Mouse (Mus musculus) mouse embryonic stem cell (cell line): ENCODE results near the gene Vwa1.
"Not testable (repeated sequence)": the region's sequence is repeated elsewhere in the genome, so short reads cannot be mapped to it uniquely, and the experiment has no call there.

Experiments used
- in situ Hi-C, 2 experiments: fragments of 300-500 bp; cut with MboI; formaldehyde crosslinking; loops; 1 replicate in 1 of 2; 3 replicates in 1 of 2; pipeline ENCODE4 v1.14.3; 2019 to 2020; ENCODE audit warnings: low sequenced_read_pairs in 2 of 2, low pct_unique_long_range_greater_than_20kb in 1 of 2, mixed read lengths in 1 of 2; ENCODE audit not compliant: unreplicated experiment in 1 of 2

Gene Vwa1

DNA sequence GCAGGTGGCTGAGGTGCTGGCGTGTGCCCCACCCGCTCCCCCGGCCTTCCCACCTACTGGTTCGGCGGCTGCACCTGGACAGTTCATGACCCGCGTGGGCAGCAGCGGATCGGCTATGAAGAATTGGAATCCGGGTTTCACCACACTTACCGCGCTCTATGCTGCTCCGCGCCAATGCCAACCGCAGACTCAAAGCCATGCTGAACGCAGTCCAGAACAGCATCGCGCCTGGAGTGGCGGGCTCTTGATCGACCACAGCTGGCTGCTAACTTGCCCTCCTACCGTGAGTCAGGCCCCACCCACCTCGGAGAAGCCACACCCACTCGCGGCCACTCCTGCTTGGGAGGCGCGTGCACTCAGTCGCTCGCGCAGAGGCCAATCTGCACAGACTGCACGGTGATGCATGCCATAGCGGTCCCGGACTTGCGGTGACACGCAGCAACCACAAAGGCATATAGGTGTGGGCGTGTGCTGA, at the start of gene Vwa1:
TSS of gene Vwa1 (minus strand) at position 419 of the 475 bp plus-strand sequence.
- in situ Hi-C loops: no loop called here

DNA sequence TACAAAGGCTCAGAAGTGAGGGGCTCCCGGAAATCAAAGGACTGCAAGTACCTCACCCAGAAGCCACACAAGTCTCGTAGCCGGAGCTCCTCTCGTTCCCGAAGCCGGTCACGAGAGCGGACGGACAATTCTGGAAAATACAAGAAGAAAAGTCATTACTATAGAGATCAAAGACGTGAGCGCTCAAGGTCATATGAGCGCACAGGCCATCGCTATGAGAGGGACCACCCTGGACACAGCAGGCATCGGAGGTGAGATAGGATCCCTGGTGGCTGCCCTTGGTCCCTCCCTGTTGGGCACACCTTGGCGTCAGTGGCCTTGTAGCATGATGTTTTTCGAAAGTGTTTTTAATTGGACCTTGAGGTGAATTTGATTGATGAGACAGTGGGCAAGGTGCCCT, 48.9 kb upstream of the Vwa1 start:
- in situ Hi-C loops: no loop called here

DNA sequence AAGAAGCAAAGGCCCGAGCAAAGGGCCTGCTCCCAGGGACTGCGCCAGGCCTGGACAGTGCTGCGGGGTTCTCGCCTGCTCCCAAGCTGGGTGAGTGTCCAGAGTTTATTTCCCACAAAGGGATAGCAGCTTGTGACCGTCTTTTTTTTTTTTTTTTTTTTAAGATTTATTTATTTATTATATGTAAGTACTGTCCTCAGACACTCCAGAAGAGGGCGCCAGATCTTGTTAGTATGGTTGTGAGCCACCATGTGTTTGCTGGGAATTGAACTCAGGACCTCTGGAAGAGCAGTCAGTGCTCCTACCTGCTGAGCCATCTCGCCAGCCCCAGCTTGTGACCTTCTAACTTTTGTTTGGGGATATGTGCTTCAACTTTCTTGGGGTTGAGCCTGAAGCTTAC, 46.5 kb upstream of the Vwa1 start:
- in situ Hi-C loops: no loop called here

DNA sequence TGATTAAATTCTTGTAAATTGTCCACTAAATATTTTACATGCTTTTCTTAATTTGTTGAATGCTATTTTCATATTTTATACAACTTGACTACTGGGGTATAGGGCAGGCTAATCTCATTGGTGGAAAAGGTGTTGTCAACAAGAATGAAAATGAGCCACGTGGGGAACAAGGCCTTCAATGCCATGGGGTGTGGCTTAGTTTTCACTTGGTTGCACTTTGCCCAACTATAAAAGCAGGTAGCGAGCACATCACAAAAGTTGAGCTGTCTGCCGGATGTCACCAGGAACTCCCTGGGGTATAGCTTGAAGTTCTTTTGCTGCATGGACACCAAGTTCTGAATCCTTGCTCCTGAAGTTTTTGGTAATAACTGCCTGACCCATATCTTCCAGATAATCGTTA, 43.0 kb upstream of the Vwa1 start:
- in situ Hi-C loops: no loop called here

DNA sequence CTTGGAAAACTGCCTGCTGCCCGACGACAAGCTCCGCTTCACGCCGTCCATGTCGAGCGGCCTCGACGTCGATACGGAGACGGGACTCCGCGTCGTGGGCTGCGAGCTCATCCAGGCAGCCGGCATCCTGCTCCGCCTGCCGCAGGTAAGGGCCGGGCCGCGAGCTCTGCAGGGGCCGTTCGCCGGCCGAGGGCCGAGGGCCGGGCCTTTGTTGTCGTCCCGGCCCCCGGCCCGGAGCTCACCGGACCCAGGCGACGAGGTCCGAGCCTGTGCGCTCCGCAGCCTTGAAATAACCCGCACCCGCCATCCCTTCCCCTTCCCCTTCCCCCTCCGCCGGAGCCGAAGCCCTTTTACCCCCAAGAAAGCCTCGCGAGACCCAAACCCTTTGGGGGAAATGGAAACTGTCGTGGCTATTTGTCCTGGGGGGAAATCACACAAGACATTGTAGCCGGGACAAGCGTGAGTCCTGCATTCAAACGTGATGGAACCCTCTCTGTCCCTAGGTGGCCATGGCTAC, 38.2 kb upstream of the Vwa1 start:
- in situ Hi-C loops: no loop called here

DNA sequence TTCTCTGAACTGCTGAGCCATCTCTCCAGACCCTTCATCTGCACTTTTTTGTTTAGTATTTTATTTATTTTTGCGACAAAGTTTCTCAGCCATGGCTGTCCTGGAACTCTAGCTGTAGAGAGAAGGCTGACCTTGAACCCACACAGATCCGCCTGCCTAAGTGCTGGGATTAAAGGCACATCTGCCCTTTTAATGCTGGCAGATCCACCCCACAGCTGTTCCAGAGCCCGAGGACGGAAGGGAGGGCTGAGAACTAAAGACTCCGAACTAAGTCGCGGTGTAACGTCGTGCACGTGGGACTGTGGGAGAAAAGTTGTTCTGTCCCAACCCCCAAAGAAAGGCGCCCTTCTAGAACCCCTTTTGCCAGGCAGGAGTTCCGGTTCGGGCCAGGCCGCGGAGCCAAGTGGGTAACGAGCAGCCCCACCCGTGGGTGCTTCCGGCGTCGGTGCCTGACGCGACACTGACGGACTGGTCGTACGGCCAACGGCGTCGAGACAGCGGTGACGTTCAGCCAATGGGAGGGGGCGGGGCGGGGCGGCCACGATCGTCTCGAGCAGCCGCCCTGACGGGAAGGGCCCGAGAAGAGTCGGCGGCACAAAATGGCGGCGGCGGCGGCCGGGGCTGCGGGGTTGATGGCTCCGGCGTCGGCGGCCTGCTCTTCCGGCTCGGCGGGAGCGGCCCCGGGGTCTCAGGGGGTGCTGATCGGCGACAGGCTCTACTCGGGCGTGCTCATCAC, 37.6 kb upstream of the Vwa1 start, which contains the start of gene Ccnl2:
TSS of gene Ccnl2 (plus strand) at position 561 of the 736 bp plus-strand sequence.
- in situ Hi-C loops: no loop called here

DNA sequence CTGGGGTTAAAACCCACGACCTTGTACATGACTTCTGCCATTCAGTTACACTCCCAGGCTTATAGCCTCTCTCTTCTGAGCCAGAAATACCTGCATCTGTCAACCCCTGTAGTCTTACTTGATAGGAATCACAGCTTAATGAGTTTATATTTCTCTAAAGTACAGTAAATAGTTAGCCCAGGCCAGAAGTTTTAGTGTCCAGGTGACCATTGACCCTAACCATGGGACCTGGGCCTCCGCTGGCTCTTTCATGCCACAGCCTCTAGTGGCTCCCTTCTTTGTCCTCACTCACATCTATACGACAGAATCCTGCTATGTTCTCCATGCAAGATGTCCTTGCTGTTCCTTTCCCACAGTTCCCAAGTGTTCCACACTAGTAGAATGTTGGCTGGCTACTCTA, 33.3 kb upstream of the Vwa1 start:
- in situ Hi-C loops: no loop called here

DNA sequence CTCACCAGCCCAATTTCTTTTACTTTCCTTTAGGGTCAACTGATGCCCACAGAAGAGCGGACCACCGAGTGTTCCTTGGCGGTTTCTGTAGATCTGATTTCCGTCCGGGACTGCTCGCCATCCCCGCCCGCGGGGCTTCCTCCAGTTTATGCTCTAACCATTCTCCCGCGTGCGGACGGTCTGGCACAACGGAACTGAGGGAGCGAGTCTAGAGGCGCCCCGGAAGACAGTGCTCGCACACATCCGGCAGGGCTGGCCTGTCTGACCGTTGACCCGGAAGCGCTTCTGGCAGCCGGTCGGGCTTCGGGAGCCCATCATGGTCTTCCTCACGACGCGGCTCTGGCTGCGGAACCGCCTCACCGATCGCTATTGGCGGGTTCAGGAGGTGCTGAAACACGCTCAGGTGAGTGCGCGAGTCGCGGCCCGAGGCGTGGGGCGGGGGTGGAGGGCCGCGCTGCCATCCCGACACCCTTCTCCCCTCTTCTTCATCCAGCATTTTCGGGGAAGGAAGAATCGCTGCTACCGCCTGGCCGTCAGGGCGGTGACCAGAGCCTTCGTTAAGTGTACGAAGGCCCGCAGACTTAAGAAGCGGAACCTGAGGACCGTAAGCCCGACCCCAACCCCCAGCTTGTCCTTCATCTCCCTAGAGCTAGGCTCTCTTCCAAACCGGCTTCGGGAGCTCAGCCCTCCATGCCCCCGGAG, 29.0 kb upstream of the Vwa1 start:
- in situ Hi-C loops: no loop called here

DNA sequence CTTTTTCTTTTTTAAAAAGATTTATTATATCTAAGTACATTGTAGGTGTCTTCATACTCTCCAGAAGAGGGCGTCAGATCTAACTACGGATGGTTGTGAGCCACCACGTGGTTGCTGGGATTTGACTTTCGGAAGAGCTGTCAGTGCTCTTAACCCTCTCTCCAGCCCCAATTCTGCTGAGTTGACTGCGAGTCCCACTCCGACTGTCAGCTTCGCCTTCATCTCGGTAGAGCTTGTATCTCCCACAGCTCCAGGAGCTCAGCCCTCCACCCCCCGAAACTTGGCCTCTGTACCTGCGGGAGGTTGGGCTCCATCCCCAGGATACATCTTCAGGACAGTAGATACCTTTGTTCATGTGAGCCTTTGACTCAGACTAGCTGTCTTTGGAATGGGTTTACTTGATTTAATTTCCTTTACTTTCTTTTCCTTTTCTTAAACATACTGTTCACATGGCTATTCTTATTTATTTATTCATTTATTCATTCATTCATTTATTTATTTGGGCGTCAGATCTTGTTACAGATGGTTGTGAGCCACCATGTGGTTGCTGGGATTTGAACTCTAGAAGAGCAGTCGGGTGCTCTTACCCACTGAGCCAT, 28.3 kb upstream of the Vwa1 start, which contains the start of gene Mrpl20:
TSS of gene Mrpl20 (plus strand) at position 138 of the 599 bp plus-strand sequence.
- in situ Hi-C loops: no loop called here

DNA sequence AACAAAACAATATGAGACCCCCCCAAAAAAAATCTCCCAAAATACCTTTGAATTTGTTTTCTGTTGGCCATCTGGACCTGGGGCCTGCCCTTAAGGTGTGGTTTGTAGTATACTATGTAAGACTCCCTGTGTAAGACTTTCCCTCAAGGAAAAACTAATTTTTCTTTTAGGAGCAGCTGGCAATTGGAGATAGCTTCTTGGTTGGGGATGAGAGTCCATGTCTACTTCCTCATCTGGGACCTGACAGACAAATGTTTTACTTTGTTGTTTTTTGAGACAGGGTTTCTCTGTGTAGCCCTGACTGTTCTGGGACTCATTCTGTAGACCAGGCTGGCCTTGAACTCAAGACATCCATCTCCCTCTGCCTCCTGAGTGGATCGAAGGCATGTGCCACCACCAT, 27.6 kb upstream of the Vwa1 start:
- in situ Hi-C loops: no loop called here

DNA sequence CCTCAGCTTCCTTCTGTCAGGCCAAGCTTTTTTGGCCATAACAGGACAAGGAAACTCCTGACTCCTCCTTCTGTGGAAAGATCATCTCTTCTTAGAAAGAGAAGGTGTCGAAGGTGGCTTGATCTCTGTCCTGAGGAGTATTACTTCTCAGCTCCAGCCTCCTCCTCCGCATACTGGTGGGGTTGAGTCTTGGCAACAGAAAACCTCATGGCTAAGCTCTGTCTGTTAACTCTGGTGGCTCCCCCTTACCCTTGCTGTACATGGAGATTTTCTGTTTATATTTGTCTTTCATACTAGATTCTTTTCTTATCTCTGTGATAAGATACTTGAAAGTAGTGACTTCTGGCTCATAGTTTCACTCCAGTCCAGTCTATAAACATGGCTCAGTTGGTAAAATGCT, 19.2 kb upstream of the Vwa1 start:
- in situ Hi-C loops: no loop called here

DNA sequence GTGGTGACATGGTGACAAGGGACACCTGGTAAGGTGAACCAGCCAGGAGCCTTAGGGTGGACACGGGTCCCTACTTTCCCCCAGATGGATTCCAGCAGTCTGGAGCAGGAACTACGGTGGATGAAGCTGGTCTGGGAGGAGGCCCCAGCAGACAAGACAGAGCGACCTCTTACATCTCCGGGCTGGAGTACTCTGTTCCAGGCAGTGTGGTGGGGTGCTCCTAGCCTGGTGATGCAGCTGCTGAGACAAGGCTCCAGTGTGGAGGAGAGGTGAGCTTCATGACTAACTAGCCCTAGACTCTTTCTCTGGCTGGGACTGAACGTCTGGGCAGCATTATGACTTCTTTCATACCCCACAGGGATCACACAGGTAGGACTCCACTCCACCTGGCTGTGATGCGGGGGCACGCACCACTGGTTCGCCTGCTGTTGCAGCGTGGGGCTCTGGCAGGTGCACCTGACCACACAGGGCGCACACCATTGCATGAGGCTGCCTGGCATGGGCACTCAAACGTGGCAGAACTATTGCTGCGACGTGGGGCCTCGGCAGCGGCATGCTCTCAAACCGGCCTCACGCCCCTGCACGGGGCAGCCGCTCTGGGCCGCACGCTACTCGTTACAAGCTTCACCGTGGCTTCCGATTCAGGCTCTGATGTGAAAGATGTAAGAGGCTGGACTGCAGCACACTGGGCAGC, 16.9 kb upstream of the Vwa1 start:
- in situ Hi-C loops: no loop called here

DNA sequence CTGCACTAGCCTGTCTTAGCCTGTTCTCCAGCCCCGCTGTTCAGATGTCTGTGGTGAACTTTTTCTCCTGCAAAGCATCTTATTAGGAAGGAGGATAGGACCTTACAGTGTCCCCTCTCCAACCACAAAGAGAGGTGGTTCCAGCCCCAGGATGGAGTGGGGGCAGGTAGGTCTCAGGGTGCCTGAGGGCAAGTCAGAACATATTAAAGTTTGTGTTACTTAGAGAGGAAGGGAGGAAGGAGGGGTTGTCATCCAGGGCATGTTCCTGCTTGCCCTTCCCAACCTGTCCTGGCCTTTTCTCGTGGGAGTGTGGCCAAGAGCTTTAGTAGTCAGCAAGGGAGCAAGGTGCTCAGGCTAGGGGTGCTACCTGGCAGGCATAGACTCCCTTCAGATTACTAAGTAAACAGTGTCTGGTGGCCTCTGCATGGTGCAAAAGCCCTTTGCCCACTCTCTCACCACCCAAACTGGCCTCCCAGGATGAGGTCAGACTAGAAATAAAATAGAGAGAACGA, 16.2 kb upstream of the Vwa1 start:
- in situ Hi-C loops: no loop called here

DNA sequence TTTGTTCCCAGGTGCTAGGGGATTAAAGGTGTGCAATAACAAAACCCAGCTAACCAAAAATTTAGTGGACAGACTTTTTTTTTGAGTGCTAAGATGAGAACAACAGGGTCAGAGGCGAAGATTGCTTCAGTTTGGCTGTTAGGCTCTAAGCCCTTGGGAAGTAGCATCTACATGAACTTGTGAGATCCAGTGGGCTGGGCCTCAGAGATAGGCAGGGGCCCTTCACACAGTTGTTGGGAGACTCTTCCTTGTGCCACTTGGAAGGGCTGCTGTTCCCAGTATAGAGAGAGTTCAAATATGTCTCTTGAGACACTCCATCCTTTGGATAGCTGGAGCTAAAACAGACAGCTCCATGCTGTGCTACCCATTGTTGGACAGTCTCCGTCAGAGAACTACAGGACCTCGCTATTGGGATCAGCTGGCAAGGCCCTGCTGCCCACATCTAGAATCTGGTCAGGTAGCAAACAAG, 15.6 kb upstream of the Vwa1 start, which contains the start of gene Ankrd65:
TSS of gene Ankrd65 (plus strand) at position 419 of the 469 bp plus-strand sequence.
- in situ Hi-C loops: no loop called here

DNA sequence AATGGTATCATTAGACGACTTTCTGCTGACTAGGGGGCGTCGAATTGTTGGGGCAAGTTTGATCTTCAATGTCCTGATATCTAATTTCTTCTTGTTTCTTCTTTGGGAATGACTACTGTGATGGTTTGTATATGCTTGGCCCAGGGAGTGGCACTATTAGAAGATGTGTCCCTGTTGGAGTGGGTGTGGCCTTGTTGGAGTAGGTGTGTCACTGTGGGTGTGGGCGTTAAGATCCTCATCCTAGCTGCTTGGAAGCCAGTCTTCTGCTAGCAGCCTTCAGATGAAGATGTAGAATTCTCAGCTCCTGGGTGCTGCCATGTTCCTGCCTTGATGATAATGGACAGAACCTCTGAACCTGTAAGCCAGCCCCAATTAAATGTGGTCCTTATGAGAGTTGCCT, 14.3 kb upstream of the Vwa1 start:
- in situ Hi-C loops: not testable (repeated sequence)

DNA sequence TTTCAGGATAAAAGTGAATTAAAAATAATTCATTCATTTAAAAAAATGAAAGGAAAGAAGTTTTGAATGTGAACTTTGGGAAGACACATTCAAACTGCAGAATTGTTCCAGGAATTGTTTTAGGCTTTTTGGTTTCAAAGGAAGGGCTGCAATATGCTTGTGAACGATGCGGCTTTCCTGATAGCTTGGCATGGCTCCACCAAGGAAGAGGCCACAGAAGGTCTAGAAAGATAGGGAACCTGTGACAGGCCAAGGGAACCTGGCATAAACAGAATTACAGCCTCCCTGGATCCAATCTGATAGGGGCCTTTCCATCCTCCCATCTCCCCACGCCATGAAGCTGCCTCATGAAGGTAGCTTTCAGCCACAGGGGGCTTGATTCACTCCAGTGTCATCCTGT, 13.8 kb upstream of the Vwa1 start:
- in situ Hi-C loops: no loop called here

DNA sequence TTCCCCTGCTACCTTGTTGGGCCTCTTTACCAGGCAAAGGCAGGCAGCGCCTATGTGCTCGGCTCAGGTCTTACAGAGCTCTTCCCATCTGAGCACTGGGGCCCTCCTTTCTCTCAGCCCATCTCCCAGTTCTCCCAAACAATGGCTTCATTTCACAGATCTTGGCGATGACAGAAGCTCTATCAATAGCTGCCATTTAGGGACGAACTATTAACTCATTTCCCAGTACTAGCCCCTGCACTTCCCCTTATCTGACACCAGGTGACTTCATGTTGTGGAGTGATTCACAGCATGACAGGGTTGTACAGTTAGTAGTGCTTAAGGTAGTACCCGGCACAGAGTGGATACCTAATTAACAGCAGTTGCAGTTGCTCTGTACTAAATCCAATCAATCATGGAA, 11.3 kb upstream of the Vwa1 start, which contains the start of gene Tmem88b:
TSS of gene Tmem88b (minus strand) at position 56 of the 400 bp plus-strand sequence.
- in situ Hi-C loops: no loop called here

DNA sequence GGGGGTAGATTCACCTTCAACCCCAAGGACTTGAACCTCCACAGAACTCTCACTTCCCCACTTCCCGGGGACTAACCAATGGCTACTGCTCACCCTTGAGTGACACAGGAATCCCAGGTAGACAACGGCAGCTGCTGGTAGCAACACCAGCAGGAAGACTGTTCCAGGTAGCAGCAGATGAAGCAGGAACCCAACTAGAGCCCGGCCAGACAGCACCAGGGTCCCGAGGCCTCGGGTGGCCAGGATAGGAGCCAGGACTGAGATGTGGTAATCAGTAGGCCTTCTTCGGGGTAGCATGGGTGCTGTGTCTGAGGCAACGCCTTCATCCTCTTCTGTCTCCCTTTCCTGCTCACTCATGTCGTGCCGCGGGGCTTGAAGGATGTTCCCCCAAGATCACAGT, 10.7 kb upstream of the Vwa1 start:
- in situ Hi-C loops: no loop called here
